23 mouse cellular contexts compared by ENCODE assay signal in genomic region chr7:124037281-124037700, GRCm38 (mm10). TPM values are rescaled to one million over a fixed set of nuclear protein-coding genes. Genes with fewer than 3 reads are reported as not detected.
DNase-seq lines count a peak whose midpoint lies in the region; ATAC-seq and TF ChIP-seq lines count a peak whose summit lies in the region.
"Had no signal": no experiment of that assay in that cellular context is flagged by ENCODE, and none has a peak within 500 bp of the region (broad histone marks: within the 10 kb centered on the region; RNA-seq: fewer than 3 reads in every experiment).

No protein-coding gene starts in this region.

- H3K9me3 ChIP-seq in forebrain, embryonic 15.5 days, result no peaks in the 10 kb centered on the region
- H3K9me3 ChIP-seq in forebrain, embryonic 12.5 days, result no peaks in the 10 kb centered on the region
- H3K9me3 ChIP-seq in forebrain, postnatal 0 days (ENCODE audit: low read length), result no peaks in the 10 kb centered on the region
- H3K9me3 ChIP-seq in hindbrain, embryonic 14.5 days (ENCODE audit: control insufficient read depth, low read length), result no peaks in the 10 kb centered on the region
- H3K9me3 ChIP-seq in midbrain, embryonic 16.5 days (replicated peaks; ENCODE audit: control insufficient read depth, low read length, poor library complexity, severe bottlenecking), result no peaks in the 10 kb centered on the region
- H3K9me3 ChIP-seq: limb, embryonic 12.5 days; liver, embryonic 13.5 days; midbrain, embryonic 12.5 days had no signal

- peak; percentile 76 for ATAC-seq in forebrain, embryonic 15.5 days (replicated peaks)
- no peak for ATAC-seq in forebrain, embryonic 12.5 days (ENCODE audit: low FRiP score)
- ATAC-seq in forebrain, postnatal 0 days, result peak; percentile 56
- ATAC-seq in hindbrain, embryonic 14.5 days (ENCODE audit: low FRiP score), result peak; percentile 64; the same call in 1 of the 2 replicates
- peak; percentile 28; the same call in 1 of the 2 replicates for ATAC-seq in midbrain, embryonic 16.5 days
- ATAC-seq in granulocyte monocyte progenitor cell, adult 5-6 weeks (replicated peaks; ENCODE audit: poor library complexity, severe bottlenecking), result no peak

- WGBS in forebrain, embryonic 15.5 days, result 15% methylated on average over 5 of the region's 5 CpGs
- WGBS in forebrain, embryonic 12.5 days, result 30% methylated on average over 5 of the region's 5 CpGs
- WGBS in forebrain, postnatal 0 days, result 17% methylated on average over 5 of the region's 5 CpGs
- 19% methylated on average over 5 of the region's 5 CpGs for WGBS in hindbrain, embryonic 14.5 days
- 20% methylated on average over 5 of the region's 5 CpGs for WGBS in midbrain, embryonic 16.5 days

- no peak overlapping the region for H3K4me2 ChIP-seq in forebrain, embryonic 15.5 days (replicated peaks)
- H3K4me2 ChIP-seq in forebrain, embryonic 12.5 days, result no peak overlapping the region
- H3K4me2 ChIP-seq in forebrain, postnatal 0 days (ENCODE audit: low read depth), result no peak overlapping the region
- no peak overlapping the region for H3K4me2 ChIP-seq in hindbrain, embryonic 14.5 days (replicated peaks)
- no peak overlapping the region for H3K4me2 ChIP-seq in midbrain, embryonic 16.5 days (ENCODE audit: low read length)
- H3K4me2 ChIP-seq: heart, embryonic 11.5 days; limb, embryonic 12.5 days; liver, embryonic 13.5 days; lung, embryonic 14.5 days; midbrain, embryonic 12.5 days had no signal

- peaks cover 3% of the 10 kb centered on the region; the same call in 1 of the 2 replicates for H3K4me1 ChIP-seq in forebrain, embryonic 15.5 days
- H3K4me1 ChIP-seq in forebrain, embryonic 12.5 days, result peaks cover 10% of the 10 kb centered on the region
- H3K4me1 ChIP-seq in forebrain, postnatal 0 days (ENCODE audit: insufficient read depth), result 0 out of 2 replicates have a peak, but pooled peaks cover 3% of the 10 kb centered on the region
- peaks cover 12% of the 10 kb centered on the region; the same call in 1 of the 2 replicates for H3K4me1 ChIP-seq in hindbrain, embryonic 14.5 days (replicated peaks; ENCODE audit: control insufficient read depth, insufficient read depth, low read length)
- peaks cover 15% of the 10 kb centered on the region for H3K4me1 ChIP-seq in midbrain, embryonic 16.5 days (ENCODE audit: control insufficient read depth, insufficient read depth, low read length)
- H3K4me1 ChIP-seq: liver, embryonic 13.5 days had no signal

- DNase-seq in forebrain, postnatal 0 days, result peak; percentile 8
- DNase-seq in hindbrain, embryonic 14.5 days (ENCODE audit: low spot score), result peak; percentile 33
- no peak for DNase-seq in kidney, postnatal 4 days
- no peak for DNase-seq in urinary bladder, postnatal 4 days (ENCODE audit: low spot score in 2 of 2)
- DNase-seq: adrenal gland, postnatal 25 days; B cell, adult 2 months; cerebellum, adult 11-12 months; gastrocnemius, postnatal 36 days; heart, postnatal 10 days; kidney, adult 2 months; kidney, postnatal 10 days; liver, embryonic 13.5 days; lung, embryonic 14.5 days; lung, postnatal 4 days; right cerebral cortex, adult 18-20 months had no signal

- H3K27ac ChIP-seq in forebrain, embryonic 15.5 days (replicated peaks), result no peak overlapping the region
- no peak overlapping the region for H3K27ac ChIP-seq in forebrain, embryonic 12.5 days
- no peak overlapping the region for H3K27ac ChIP-seq in forebrain, postnatal 0 days (ENCODE audit: low read depth, low read length)
- 0 out of 2 replicates have a peak overlapping the region, but pooled peaks have one; percentile 20 for H3K27ac ChIP-seq in hindbrain, embryonic 14.5 days
- peak overlapping the region; percentile 39; the same call in 1 of the 2 replicates for H3K27ac ChIP-seq in midbrain, embryonic 16.5 days (ENCODE audit: low read length)
- H3K27ac ChIP-seq: limb, embryonic 12.5 days; liver, embryonic 13.5 days; midbrain, embryonic 12.5 days had no signal

- TF ChIP-seq CTCF in forebrain, postnatal 0 days (IDR thresholded peaks at IDR 0.05; ENCODE audit: low read depth), result no peak

- no peak overlapping the region for H3K4me3 ChIP-seq in forebrain, embryonic 15.5 days
- no peak overlapping the region for H3K4me3 ChIP-seq in forebrain, embryonic 12.5 days (replicated peaks)
- no peak overlapping the region for H3K4me3 ChIP-seq in forebrain, postnatal 0 days (ENCODE audit: low read depth, low read length)
- no peak overlapping the region for H3K4me3 ChIP-seq in hindbrain, embryonic 14.5 days (replicated peaks; ENCODE audit: low read length)
- no peak overlapping the region for H3K4me3 ChIP-seq in midbrain, embryonic 16.5 days (ENCODE audit: low read depth, low read length)
- H3K4me3 ChIP-seq: erythroblast, embryonic 14.5 days; limb, embryonic 12.5 days; liver, embryonic 13.5 days; midbrain, embryonic 12.5 days had no signal

- H3K36me3 ChIP-seq in forebrain, embryonic 15.5 days, result no peaks in the 10 kb centered on the region
- no peaks in the 10 kb centered on the region for H3K36me3 ChIP-seq in forebrain, embryonic 12.5 days (replicated peaks)
- H3K36me3 ChIP-seq in forebrain, postnatal 0 days (ENCODE audit: insufficient read depth), result no peaks in the 10 kb centered on the region
- no peaks in the 10 kb centered on the region for H3K36me3 ChIP-seq in hindbrain, embryonic 14.5 days (replicated peaks; ENCODE audit: control insufficient read depth, insufficient read depth)
- H3K36me3 ChIP-seq in midbrain, embryonic 16.5 days (ENCODE audit: control insufficient read depth, insufficient read depth, low read length), result no peaks in the 10 kb centered on the region
- H3K36me3 ChIP-seq: limb, embryonic 12.5 days; liver, embryonic 13.5 days; midbrain, embryonic 12.5 days had no signal

- H3K9ac ChIP-seq in forebrain, embryonic 15.5 days (replicated peaks), result no peak overlapping the region
- H3K9ac ChIP-seq in forebrain, embryonic 12.5 days, result no peak overlapping the region
- H3K9ac ChIP-seq in forebrain, postnatal 0 days, result no peak overlapping the region
- H3K9ac ChIP-seq in hindbrain, embryonic 14.5 days, result no peak overlapping the region
- no peak overlapping the region for H3K9ac ChIP-seq in midbrain, embryonic 16.5 days (ENCODE audit: low read depth, low read length)
- H3K9ac ChIP-seq: limb, embryonic 12.5 days; liver, embryonic 13.5 days; lung, embryonic 14.5 days; midbrain, embryonic 12.5 days had no signal

- H3K27me3 ChIP-seq in forebrain, embryonic 15.5 days, result no peaks in the 10 kb centered on the region
- H3K27me3 ChIP-seq in forebrain, embryonic 12.5 days, result no peaks in the 10 kb centered on the region
- no peaks in the 10 kb centered on the region for H3K27me3 ChIP-seq in forebrain, postnatal 0 days (ENCODE audit: insufficient read depth, low read length)
- no peaks in the 10 kb centered on the region for H3K27me3 ChIP-seq in hindbrain, embryonic 14.5 days (ENCODE audit: control insufficient read depth, insufficient read depth, low read length)
- no peaks in the 10 kb centered on the region for H3K27me3 ChIP-seq in midbrain, embryonic 16.5 days (ENCODE audit: control insufficient read depth, insufficient read depth, low read depth, low read length)
- H3K27me3 ChIP-seq: limb, embryonic 12.5 days; liver, embryonic 13.5 days; midbrain, embryonic 12.5 days had no signal

RNA-seq across cellular contexts. Expression of gene Hs3st4, which starts 54.6 kb away (rescaled TPM):
- polyA plus RNA-seq in forebrain, embryonic 15.5 days (2015; fragmentation: Nextera tagmentation; extraction: Ambion mirVana), result 10.5 and 13.4 TPM in 2 replicates
- 1.2 and 1.4 TPM in 2 replicates for polyA plus RNA-seq in forebrain, embryonic 12.5 days (2016; fragmentation: Nextera tagmentation; extraction: Ambion mirVana)
- total RNA-seq in forebrain, postnatal 0 days (2014; rRNA removed), result 31.8 and 35.5 TPM in 2 replicates
- polyA plus RNA-seq in forebrain, postnatal 0 days (2015; fragmentation: Nextera tagmentation; extraction: Ambion mirVana), result 9.7 and 17.3 TPM in 2 replicates
- 8.9 and 9.7 TPM in 2 replicates for polyA plus RNA-seq in hindbrain, embryonic 14.5 days (2014; fragmentation: Nextera tagmentation; extraction: Ambion mirVana)
- 19.5 and 20.3 TPM in 2 replicates for polyA plus RNA-seq in midbrain, embryonic 16.5 days (2015; fragmentation: Nextera tagmentation; extraction: Ambion mirVana)
- total RNA-seq in granulocyte monocyte progenitor cell, adult 5-6 weeks (2014; fragmentation: Nextera tagmentation), result not detected in 2 replicates
- not detected in 2 replicates for total RNA-seq in granulocyte monocyte progenitor cell, adult 5-6 weeks (2017)
- total RNA-seq: adrenal gland, postnatal 25 days; gastrocnemius, postnatal 36 days had no signal
- polyA plus RNA-seq: erythroblast, embryonic 14.5 days; kidney, adult 2 months; liver, embryonic 13.5 days had no signal

Comparison
In these comparisons a context has a peak if more than half of its experiments do, and no peak if none do; other contexts are left out.
1. ATAC-seq: peak in forebrain, embryonic 15.5 days (single experiment), forebrain, postnatal 0 days (single experiment), hindbrain, embryonic 14.5 days (single experiment) and midbrain, embryonic 16.5 days (single experiment); none in forebrain, embryonic 12.5 days (single experiment) and granulocyte monocyte progenitor cell, adult 5-6 weeks (single experiment).
2. H3K27ac ChIP-seq: peak in hindbrain, embryonic 14.5 days (single experiment) and midbrain, embryonic 16.5 days (single experiment); none in forebrain, embryonic 15.5 days (single experiment), forebrain, embryonic 12.5 days (single experiment) and forebrain, postnatal 0 days (single experiment).
3. DNase-seq: peak in forebrain, postnatal 0 days (single experiment) and hindbrain, embryonic 14.5 days (single experiment); none in kidney, postnatal 4 days (0 of 2) and urinary bladder, postnatal 4 days (0 of 2).